Mouse (Mus musculus) intestine, postnatal 0 days (tissue): ENCODE data around the gene Prune2. TPM values are rescaled to one million over a fixed set of nuclear protein-coding genes. Genes with fewer than 3 reads are reported as not detected.

Experiments used
- ATAC-seq: fragments of 200-750 bp; cut with Nextera tagmentation; 2 replicates; pipeline ENCODE4 v1.8.0; 2017; ENCODE audit warnings: mild to moderate bottlenecking, moderate TSS enrichment, moderate library complexity
- H3K27ac ChIP-seq: fragments of 300-500 bp; sonication (generic); 2 replicates; pipeline ENCODE4 v1.5.1; 2014; ENCODE audit warnings: mild to moderate bottlenecking, low read depth, low read length, moderate library complexity
- H3K27me3 ChIP-seq: fragments of 300-500 bp; sonication (generic); replicated peaks from 2 replicates; pipeline ENCODE4 v1.6.1; 2014; ENCODE audit warnings: low read length, mixed read lengths; ENCODE audit not compliant: control insufficient read depth, insufficient read depth
- H3K36me3 ChIP-seq: fragments of 300-500 bp; sonication (generic); 2 replicates; pipeline ENCODE4 v1.6.1; 2014; ENCODE audit warnings: mild to moderate bottlenecking, moderate library complexity; ENCODE audit not compliant: control insufficient read depth, insufficient read depth
- H3K4me1 ChIP-seq: fragments of 300-500 bp; sonication (generic); replicated peaks from 2 replicates; pipeline ENCODE4 v1.6.1; 2014; ENCODE audit warnings: antibody characterized with exemption, low read length, mixed read lengths; ENCODE audit not compliant: control insufficient read depth, insufficient read depth
- H3K4me2 ChIP-seq: fragments of 300-500 bp; sonication (generic); replicated peaks from 2 replicates; pipeline ENCODE4 v1.6.1; 2014; ENCODE audit warnings: low read depth, mild to moderate bottlenecking, moderate library complexity
- H3K4me3 ChIP-seq: fragments of 300-500 bp; sonication (generic); 2 replicates; pipeline ENCODE4 v1.5.1; 2014; ENCODE audit warnings: low read depth, low read length
- H3K9ac ChIP-seq: fragments of 300-500 bp; sonication (generic); 2 replicates; pipeline ENCODE4 v1.6.1; 2014; ENCODE audit warnings: mild to moderate bottlenecking, low read depth, low read length
- H3K9me3 ChIP-seq: fragments of 300-500 bp; sonication (generic); 2 replicates; pipeline ENCODE4 v1.6.1; 2016; ENCODE audit warnings: mixed run types; ENCODE audit not compliant: control insufficient read depth
- CTCF ChIP-seq: sonication (generic); IDR thresholded peaks from 2 replicates; pipeline ENCODE4 v1.5.1; 2016; ENCODE audit warnings: low read depth, mild to moderate bottlenecking, control low read depth, antibody characterized with exemption, moderate library complexity
- WGBS: fragments of 180-500 bp; shearing (Covaris S2); extraction: QIAGEN DNeasy Blood & Tissue Kit; methylation state at CpG from one replicate; pipeline ENCODE4 v1.1.7; 2014; 5-methylcytosine and 5-hydroxymethylcytosine counted together
- polyA plus RNA-seq: library from polyadenylated mRNA; unstranded; fragments of >200 nt; fragmentation: Nextera tagmentation; extraction: Ambion mirVana; gene quantifications from 2 replicates; pipeline ENCODE4 v1.2.1, GENCODE M21; 2015

Gene Prune2
- polyA plus RNA-seq, 1 experiment from 2014 or later: 1.1 TPM

- no peak for ATAC-seq
- no peaks in the 10 kb centered on the region for H3K9me3 ChIP-seq
- H3K27ac ChIP-seq: no peak overlapping the region
- no peak overlapping the region for H3K9ac ChIP-seq
- H3K36me3 ChIP-seq: no peaks in the 10 kb centered on the region
- TF ChIP-seq CTCF: no peak
- no peaks in the 10 kb centered on the region for H3K27me3 ChIP-seq
- no peak overlapping the region for H3K4me3 ChIP-seq
- H3K4me1 ChIP-seq: no peaks in the 10 kb centered on the region
- no peak overlapping the region for H3K4me2 ChIP-seq
- WGBS: 75% methylated on average over 4 of the region's 4 CpGs
Measured at GRCm38 (mm10) chr19:17046961-17047360, 91.0 kb downstream of the Prune2 start.

GRCm38 (mm10) chr19:17055892-17056291, 100.0 kb downstream of the Prune2 start:
- Histone ChIP-seq H3K27me3 (no peaks in the 10 kb centered on the region), H3K27ac (no peak overlapping the region), H3K36me3 (no peaks in the 10 kb centered on the region), H3K4me3 (no peak overlapping the region), H3K4me2 (no peak overlapping the region), H3K9me3 (no peaks in the 10 kb centered on the region), H3K9ac (no peak overlapping the region), H3K4me1 (no peaks in the 10 kb centered on the region)
- whole genome bisulfite sequencing: 74% methylated on average over 3 of the region's 3 CpGs
- TF ChIP-seq CTCF: no peak
- ATAC-seq: no peak

- H3K36me3 ChIP-seq: no peaks in the 10 kb centered on the region
- no peak for TF ChIP-seq CTCF
- no peak overlapping the region for H3K4me3 ChIP-seq
- 85% methylated on average over 5 of the region's 5 CpGs for WGBS
- H3K27me3 ChIP-seq: no peaks in the 10 kb centered on the region
- no peaks in the 10 kb centered on the region for H3K4me1 ChIP-seq
- no peak overlapping the region for H3K9ac ChIP-seq
- no peaks in the 10 kb centered on the region for H3K9me3 ChIP-seq
- ATAC-seq: no peak
- no peak overlapping the region for H3K4me2 ChIP-seq
- no peak overlapping the region for H3K27ac ChIP-seq
Measured at GRCm38 (mm10) chr19:17060106-17060505, 104.2 kb downstream of the Prune2 start.

- Histone ChIP-seq H3K36me3 (no peaks in the 10 kb centered on the region), H3K4me3 (no peak overlapping the region)
- no peak for TF ChIP-seq CTCF
Measured at GRCm38 (mm10) chr19:17064421-17064820, 108.5 kb downstream of the Prune2 start.

GRCm38 (mm10) chr19:17069067-17069466, 113.1 kb downstream of the Prune2 start:
- no peak overlapping the region for H3K4me2 ChIP-seq
- WGBS: 75% methylated on average over 7 of the region's 7 CpGs
- H3K9me3 ChIP-seq: no peaks in the 10 kb centered on the region
- H3K9ac ChIP-seq: no peak overlapping the region
- no peak for TF ChIP-seq CTCF
- H3K36me3 ChIP-seq: no peaks in the 10 kb centered on the region
- H3K4me1 ChIP-seq: no peaks in the 10 kb centered on the region
- no peak for ATAC-seq
- H3K4me3 ChIP-seq: no peak overlapping the region
- no peaks in the 10 kb centered on the region for H3K27me3 ChIP-seq
- no peak overlapping the region for H3K27ac ChIP-seq

More at GRCm38 (mm10) chr19:17064421-17064820, 108.5 kb downstream of the Prune2 start:
- ATAC-seq: no peak
- Histone ChIP-seq H3K9me3 (no peaks in the 10 kb centered on the region), H3K27me3 (no peaks in the 10 kb centered on the region), H3K9ac (no peak overlapping the region), H3K4me2 (no peak overlapping the region), H3K27ac (no peak overlapping the region), H3K4me1 (no peaks in the 10 kb centered on the region)

- 94% methylated on average over 5 of the region's 5 CpGs for WGBS
- H3K36me3 ChIP-seq: no peaks in the 10 kb centered on the region
Measured at GRCm38 (mm10) chr19:17071205-17071604, 115.3 kb downstream of the Prune2 start.

GRCm38 (mm10) chr19:17072245-17072644, 116.3 kb downstream of the Prune2 start:
- no peaks in the 10 kb centered on the region for H3K4me1 ChIP-seq
- H3K4me2 ChIP-seq: no peak overlapping the region
- no peak overlapping the region for H3K4me3 ChIP-seq
- H3K27me3 ChIP-seq: no peaks in the 10 kb centered on the region
- H3K9me3 ChIP-seq: no peaks in the 10 kb centered on the region
- H3K27ac ChIP-seq: no peak overlapping the region
- TF ChIP-seq CTCF: no peak
- no peak overlapping the region for H3K9ac ChIP-seq
- WGBS: 88% methylated on average over 1 of the region's 1 CpGs
- no peaks in the 10 kb centered on the region for H3K36me3 ChIP-seq
- no peak for ATAC-seq

More at GRCm38 (mm10) chr19:17071205-17071604, 115.3 kb downstream of the Prune2 start:
- Histone ChIP-seq H3K4me3 (no peak overlapping the region), H3K9ac (no peak overlapping the region), H3K4me2 (no peak overlapping the region), H3K4me1 (no peaks in the 10 kb centered on the region), H3K27ac (no peak overlapping the region), H3K9me3 (no peaks in the 10 kb centered on the region), H3K27me3 (no peaks in the 10 kb centered on the region)
- TF ChIP-seq CTCF: no peak
- no peak for ATAC-seq
